Mouse (Mus musculus) regulatory T cell (primary cell): ENCODE measurements around the gene Tapt1.

ENCODE experiments used
- in situ Hi-C: fragments of 300-600 bp; cut with MboI, MseI; formaldehyde crosslinking; loops from one replicate; pipeline ENCODE4 v1.15.1; 2025; ENCODE audit warnings: high pct_unique_total_duplicates

Gene Tapt1

DNA sequence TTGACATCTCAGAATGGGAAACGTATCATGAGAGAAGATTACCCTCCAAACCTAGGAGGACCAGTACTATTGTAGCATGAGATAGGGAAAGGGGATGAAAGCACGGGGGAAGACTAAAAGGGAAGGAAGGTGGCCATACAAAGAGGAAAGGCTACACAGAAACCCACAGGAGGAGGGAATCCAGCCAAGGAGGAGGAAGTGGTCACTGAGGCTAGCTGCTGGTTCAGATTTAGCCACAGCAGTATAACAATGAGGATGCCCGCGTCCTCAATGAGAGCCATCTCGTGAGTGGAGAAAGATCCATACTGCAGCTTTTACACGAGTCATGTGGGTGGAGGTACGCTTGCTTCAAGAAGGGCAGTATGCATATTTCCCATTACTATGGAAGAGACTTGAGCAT lies 11.8 kb upstream of the Tapt1 start:
- in situ Hi-C loops = no loop called here

DNA sequence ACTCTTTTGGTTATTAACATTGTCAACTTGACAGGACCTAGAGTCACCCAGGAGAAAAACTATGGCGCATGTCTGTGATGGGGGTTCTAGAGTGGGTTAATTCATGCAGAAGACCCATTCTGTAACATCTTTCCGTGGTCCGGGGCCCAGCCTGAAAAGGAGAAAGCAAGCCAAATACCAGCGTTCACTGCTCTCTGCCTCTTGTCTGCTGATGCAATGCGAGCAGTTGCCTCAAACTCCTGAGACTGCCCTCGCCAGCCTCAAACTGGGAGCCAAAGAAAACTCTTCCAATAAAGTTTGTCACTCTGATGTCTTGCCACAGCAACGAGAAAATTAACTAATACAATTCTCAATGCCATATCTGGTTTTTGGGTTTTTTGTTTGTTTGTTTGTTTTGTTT lies 8.2 kb upstream of the Tapt1 start:
- in situ Hi-C loops = no loop called here

DNA sequence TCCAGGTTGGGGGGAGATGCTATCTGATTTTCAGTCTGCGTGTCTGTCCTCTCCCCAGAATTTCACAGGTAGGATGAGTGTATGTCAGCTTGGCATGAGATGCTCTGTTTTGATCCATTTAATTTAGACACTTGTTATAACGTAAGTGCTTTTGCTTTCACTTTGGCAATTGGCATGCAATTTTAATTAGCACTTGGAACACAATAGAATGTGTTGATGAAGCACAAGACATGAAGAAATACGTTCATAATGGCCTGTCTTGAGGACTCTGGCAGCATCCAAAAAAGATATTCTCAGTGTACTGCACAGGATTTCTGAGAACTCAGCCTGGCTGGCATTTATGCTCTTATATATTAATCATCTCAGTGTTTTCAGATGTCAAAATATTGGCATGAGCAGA lies 7.5 kb upstream of the Tapt1 start:
- in situ Hi-C loops = no loop called here

DNA sequence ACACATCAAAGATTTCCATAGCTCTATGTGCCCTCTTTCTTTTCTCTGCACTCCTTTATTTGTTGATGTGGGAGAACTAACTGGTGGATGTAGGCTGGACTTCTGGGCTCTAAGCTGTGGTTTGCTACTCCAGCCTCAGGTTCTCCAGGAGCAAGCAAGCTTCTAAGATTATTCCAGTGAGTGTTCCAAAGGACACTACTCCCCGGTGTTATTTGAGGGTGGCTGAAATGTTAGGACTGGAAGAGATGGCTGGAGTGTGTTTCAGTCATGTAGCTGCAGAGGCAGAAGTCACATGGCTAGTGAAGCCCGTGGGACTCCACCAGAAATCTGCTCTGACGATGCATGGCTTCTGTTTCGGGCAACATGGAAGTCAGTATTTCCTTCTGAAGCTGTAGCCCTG lies 2.3 kb upstream of the Tapt1 start:
- in situ Hi-C loops = no loop called here

DNA sequence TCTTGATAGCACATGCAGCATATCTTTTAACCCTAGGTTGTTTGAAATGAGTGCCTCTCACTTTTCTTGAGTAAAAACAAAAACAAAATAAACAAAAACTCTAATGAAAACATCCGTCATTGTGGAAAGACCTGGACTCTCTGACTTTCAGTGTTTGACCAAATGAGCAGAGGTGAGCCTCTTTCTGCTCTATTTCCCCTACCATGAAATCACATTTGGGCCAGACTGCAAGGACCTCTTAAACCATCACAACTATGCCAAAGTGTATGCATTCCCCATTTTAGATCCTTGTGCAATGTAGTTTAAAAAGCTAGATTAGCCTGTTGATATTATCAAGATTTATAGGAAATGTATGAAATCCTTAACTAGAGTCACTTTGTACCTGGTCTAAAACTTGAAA lies 1.9 kb upstream of the Tapt1 start:
- in situ Hi-C loops = no loop called here

DNA sequence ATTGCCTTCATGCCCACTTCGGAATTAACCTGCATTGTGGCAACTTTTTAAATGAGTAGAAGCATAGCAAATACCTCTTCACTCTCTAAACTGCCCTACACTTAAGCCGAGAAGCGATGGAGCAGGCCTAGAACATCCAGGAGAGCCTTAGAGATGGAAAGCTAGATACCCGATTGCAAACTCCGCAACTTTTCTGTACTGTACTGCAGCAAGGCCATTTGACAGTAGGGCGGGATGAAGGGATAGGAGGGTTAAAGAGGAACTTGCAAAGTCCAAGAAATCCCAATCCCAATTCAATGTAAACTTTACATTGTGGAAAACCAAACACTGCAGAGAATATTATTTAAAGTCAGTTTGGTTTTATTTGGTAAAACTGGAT lies 1.0 kb upstream of the Tapt1 start:
- in situ Hi-C loops = no loop called here

DNA sequence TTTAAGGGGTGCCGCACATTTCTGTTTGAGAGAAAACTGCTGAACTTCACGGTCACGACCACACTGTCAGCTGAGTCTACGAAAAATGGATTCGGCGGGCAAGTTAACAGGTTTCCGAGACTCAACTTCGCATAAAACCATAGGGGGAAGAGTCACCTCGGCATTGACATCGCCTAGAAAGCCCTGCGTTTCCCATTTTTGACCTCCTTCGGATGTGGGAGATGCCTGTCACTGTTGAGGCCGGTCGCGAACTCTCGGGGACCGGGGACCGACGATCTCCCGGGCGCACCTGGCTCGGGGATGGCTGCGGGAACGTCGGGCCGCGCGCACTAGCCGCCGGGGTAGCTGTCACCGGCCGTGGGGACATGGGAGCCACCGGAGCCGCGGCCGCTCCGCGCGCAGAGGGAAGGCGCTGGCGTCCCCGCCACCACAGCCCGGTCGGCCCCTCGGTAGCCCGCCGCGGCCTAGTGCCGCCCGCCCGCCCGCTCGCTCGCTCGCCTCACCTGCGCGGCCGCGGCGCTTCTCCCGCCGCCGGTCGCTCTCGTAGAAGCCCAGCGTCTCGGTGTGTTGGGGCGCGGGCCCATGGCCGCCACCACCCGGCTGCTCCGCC lies 410 bp downstream of the Tapt1 start:
- in situ Hi-C loops = no loop called here

DNA sequence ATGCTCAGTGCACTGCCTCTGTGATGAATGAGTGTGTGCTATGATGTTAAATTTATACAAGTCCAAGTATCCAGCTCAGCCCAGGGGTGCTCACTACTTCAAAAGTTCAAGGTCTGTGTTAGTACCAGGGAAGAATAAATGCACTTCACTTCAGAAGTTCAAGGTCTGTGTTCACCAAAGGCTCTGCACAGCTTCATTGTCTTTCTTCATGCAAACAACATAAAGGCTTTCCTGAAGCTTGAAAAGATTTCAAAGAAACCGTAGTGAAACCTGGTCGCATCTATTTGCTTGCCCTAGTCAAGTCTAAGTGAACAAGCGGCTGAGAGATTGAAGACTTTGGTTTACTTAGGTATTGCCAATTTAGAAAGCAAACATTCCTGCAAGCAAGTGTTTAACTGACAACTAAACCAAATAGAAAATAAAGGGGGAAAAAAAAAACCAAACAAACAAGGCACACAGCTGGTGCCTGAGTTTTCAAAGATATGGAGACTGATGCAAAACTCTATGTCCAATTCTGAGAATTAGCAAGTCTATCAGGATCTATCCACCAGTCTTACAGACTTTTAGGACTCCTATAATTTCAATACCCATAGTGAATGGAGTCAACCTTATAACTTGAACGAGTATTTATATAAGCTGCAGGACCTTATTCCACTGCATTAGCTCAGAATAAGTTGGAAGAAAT lies 1.4 kb downstream of the Tapt1 start:
- in situ Hi-C loops = loop anchor here (25.0 kb wide), 1 partner anchor 1637 kb away; the partner anchor contains the start of gene Lcorl

DNA sequence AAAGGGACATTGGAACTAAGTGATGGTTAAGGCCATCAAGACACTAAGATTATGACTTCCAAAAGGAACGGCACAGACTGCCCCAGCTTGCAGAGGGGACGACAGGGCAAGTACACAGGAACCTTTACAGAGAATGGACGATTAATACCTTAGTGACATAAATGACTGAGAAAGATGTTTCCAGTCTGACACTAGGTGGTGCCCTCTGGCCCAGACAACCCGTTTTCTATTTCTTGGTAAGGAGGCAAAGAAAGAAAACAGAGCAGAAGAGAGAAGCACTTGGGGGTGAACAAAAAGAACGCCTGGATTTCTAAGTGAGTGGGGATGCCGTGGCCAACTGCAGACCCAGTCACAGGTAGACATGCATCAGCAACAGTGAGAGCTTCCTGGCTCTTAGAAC lies 2.2 kb downstream of the Tapt1 start:
- in situ Hi-C loops = loop anchor here (25.0 kb wide), 1 partner anchor 1638 kb away; the partner anchor contains the start of gene Lcorl

DNA sequence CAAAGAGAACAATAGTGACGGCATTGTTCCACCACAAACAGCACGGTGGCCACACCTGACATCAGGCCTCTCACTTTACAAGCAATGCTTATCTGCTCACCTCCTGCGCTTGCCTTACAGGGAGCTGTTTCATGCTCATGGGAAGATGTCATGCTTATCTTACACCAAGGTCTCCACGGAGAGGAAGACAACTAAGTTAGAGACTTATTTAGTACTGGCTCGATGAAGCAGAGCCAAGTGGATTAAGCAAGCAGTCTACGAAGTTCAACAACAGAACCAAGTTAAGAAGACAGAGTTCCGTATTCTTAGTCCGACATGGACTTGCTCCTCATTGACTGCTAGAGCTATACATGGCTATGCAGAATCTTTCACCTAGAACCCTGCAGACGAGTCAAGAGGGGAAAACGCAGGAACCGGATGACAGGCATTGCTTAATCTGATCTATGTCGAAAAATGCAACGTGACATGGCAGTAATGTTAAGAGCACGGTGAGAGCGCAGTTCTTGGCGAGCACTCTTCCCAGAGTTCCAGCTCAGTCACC lies 3.0 kb downstream of the Tapt1 start:
- in situ Hi-C loops = loop anchor here (25.0 kb wide), 1 partner anchor 1639 kb away; the partner anchor contains the start of gene Lcorl

DNA sequence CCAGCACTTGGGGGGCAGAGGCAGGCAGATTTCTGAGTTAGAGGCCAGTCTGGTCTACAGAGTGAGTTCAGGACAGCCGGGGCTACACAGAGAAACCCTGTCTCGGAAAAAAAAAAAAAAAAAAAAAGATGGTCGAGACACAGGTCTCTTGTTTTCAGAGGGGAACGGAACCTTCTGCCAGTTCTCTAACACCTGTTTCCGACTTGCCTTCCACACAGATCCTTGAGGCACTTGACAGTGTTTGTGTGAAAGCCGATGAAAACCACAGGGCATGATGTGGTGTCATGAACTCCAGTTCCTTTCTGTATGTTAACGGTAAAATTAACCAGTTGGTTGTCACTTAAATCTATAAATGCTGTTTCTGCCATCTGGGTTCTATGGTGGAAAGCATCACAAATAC lies 6.0 kb downstream of the Tapt1 start:
- in situ Hi-C loops = loop anchor here (25.0 kb wide), 1 partner anchor 1642 kb away; the partner anchor contains the start of gene Lcorl

DNA sequence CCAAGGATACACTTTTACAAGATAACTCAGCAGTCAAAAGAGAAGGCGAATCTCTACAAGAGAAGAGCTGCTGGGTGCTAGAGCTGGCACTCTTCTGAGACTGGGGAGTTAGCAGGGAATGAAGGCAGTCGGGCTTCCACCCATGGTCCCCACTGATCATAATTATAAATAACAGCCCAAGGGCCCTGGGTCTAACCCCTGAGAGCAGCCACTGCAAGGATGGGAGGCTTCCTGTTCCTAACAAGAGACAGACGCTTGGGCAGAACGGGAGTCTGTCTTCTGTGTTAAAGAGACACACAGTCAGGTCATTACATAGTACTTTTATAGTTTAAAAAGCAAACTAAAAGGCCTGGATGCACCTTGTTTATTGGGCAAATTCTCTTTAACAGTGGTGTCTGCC lies 6.6 kb downstream of the Tapt1 start:
- in situ Hi-C loops = loop anchor here (25.0 kb wide), 1 partner anchor 1642 kb away; the partner anchor contains the start of gene Lcorl

DNA sequence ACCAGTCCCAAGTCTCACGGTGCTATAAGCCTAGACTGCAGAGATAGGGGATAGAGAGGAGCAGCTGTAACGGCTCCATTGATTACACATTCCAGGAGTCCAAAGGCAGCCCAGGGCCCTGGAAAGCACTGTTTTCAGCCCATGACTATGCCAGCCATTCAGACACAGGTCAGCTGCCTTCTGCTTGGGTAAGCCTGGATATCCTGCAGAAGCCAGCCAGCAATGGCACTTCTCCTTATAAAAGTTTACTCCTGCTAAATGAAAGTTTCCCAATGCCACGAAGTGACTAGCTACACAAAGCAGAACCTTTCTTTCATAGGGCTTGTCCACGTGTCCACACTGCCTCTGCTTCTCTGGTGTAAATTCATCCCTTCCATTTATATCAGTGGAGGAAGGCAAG lies 7.9 kb downstream of the Tapt1 start:
- in situ Hi-C loops = loop anchor here (25.0 kb wide), 1 partner anchor 1644 kb away; the partner anchor contains the start of gene Lcorl

DNA sequence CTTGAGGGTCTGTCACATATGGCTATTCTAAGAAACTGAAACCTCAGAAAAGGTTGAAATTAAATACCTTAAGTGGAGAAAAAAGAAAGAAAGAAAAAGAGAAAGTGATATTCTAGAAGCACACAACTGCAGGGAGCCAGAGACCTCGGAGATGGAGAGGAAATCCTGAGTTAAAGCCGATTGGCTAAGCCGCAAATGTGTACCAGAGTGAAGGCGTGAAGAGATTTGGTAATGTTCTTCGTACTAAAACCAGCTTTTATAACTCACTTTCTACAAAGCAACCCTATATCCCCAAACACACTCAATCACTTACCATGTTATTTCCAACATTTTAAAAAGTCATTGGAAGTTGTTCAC lies 8.8 kb downstream of the Tapt1 start:
- in situ Hi-C loops = loop anchor here (25.0 kb wide), 1 partner anchor 1645 kb away; the partner anchor contains the start of gene Lcorl

DNA sequence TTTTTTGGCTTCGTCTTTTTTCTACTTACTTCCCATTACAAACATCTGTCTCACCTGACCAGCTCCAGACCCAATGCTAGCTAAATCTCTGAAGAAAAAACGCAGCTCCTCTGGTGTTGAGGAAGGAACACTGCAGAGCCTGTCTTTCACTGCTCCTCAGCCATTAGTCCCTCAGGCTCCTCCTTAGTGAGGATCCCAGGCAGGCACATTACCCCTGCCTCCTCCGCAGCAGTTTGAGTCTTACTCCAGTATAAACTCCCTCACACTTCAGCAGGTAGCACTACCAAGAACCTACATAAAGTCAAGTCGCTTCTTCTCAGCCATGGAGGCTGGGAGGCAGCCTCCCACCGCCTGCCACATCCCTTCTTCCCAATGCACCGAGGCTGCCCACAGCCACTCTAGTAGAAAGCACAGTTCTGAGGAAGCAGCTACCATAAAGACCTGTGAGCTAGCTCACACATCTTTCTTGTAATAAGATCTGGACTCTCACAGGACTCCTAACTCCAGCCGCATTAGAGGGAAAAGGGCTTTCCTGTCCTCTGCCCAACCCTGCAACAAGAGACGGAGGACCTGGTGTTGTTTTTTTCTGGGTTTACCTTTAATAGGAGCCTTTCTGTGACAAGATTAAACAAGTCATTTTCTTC lies 9.3 kb downstream of the Tapt1 start:
- in situ Hi-C loops = loop anchor here (25.0 kb wide), 1 partner anchor 1645 kb away; the partner anchor contains the start of gene Lcorl

DNA sequence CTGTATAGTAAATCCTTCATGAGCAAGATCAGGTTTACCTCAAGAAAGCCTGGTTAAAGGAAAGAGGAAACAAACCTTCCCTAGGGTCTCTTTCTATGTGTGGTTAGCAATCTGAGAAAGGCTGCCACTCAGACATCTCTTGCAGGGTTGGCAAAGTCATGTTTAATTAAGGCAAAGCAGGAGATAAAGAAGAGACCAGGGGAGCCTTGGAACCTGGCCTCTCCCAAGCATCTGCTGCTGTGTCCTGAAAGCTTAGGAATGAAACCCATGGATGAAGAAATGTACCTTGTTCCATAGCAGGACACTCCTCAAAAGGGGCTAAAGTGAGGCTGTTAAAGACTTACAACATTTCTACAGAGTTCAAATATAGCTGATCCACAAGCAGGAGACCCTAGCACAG lies 11.3 kb downstream of the Tapt1 start:
- in situ Hi-C loops = loop anchor here (25.0 kb wide), 1 partner anchor 1647 kb away; the partner anchor contains the start of gene Lcorl

DNA sequence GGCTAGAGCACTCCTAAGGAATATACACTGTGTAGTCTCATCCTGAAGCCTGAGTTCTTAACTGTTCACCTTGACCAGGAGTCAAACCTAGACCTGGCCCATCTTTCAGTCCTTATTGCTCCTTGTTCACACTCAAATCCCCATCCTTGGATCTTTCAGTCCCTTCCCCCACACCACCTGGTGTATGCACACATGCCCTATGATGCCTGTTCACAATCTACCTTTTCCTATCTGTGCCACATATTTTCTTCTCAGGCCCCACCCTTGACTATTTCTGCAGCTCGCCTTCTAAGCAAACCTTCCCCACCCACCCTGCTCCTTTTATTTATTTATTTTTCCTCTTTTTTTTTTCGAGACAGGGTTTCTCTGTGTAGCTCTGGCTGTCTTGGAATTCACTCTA lies 12.4 kb downstream of the Tapt1 start:
- in situ Hi-C loops = loop anchor here (25.0 kb wide), 1 partner anchor 1648 kb away; the partner anchor contains the start of gene Lcorl

DNA sequence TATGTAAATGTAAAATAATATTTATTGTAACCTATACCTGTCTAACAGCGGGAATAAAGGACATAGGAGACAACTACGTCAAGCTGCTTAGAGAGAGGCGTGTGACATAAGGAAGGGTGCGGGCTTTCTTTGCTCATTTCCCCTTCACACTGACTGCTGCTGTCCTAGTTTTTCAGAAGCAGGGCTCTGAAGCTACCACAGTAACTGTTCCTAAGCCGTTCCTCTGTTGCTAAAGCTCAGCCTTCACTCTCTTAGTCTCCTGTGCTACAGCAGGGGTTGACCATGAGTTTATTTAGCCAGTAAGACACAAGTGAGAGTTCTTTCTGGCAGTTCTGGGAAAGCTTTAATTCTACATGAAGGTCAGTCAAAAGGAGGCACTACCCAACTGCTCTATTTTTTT lies 13.0 kb downstream of the Tapt1 start:
- in situ Hi-C loops = loop anchor here (25.0 kb wide), 1 partner anchor 1649 kb away; the partner anchor contains the start of gene Lcorl

DNA sequence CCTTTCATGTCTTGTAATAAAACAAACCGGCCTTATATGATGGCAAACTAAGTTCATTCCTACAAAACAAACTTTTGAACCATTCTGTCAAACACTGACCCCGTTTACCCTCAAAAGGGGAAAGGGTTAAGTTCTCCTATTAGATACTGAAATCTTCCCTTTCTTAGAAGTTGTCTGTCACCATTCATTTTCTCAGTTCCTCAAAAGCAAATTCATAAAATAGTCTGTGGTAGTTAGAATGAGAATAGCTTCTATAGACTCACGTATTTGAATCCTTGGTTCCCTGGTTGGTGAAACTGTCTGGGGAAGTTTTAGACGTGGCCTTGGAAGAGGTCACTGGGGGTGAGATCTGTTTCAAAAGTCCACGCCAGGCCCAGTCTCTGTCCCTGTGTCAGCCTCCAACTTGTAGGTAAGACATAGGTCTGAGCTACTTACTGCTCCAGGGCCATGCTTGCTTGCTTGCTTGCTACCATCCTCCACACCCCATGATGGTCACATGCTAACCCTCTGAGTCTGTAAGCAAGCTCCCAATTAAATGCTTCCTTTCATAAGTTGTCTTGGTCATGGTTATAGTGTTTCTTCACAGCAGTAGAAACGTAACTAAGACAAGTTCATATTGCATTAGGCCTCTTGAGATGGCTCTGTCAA lies 14.5 kb downstream of the Tapt1 start:
- in situ Hi-C loops = loop anchor here (25.0 kb wide), 1 partner anchor 1650 kb away; the partner anchor contains the start of gene Lcorl

DNA sequence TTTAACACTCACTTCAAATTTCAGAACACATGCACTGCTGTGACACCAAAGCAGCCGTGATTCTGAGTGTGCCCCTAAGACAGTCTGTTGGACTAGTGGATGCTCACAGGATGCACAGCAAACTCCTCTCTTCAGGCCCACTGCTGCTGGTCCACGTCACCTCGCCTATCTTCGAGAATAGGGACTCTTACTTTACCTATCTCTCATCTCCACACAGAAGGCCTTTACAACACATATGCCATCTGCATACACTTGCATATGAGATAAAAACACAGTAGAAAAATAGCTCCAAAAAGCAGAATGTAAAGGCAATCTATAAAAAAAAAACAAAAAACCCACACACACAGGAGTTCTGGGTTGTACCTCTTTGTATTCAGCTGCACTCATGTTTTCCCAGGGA lies 19.1 kb downstream of the Tapt1 start:
- in situ Hi-C loops = loop anchor here (25.0 kb wide), 1 partner anchor 1655 kb away; the partner anchor contains the start of gene Lcorl

DNA sequence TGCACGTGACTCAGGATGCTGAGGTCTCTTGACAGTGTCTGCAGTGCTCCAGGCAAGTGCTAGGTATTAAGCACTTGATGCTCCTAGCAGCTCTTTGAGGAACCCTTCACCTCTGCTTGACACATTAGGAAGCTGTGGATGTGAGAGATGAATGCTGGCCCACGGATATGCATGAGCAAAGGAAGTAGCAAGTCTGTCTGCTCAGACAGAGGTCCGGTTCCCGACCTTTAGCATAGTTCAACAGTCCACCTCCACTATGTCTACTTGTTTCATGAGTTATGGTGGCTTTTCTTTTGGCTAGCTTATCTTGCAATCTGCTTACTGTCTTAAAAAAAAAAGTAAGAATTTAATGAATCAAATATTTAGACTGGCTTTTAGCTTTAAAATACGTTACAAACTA lies 19.8 kb downstream of the Tapt1 start:
- in situ Hi-C loops = loop anchor here (25.0 kb wide), 1 partner anchor 1656 kb away; the partner anchor contains the start of gene Lcorl
